Mouse (Mus musculus) liver, embryonic 13.5 days (tissue): Measurements from ENCODE around the gene Lrg1. TPM values are rescaled to one million over a fixed set of nuclear protein-coding genes. Genes with fewer than 3 reads are reported as not detected.

Source experiments
- ATAC-seq: fragments of 200-750 bp; cut with Nextera tagmentation; 2 replicates; pipeline ENCODE4 v1.8.0; 2017; ENCODE audit warnings: low read depth, mild to moderate bottlenecking, moderate number of reproducible peaks, moderate library complexity
- DNase-seq: peaks from one replicate; pipeline ENCODE4 v3.0.0; 2022
- H3K27ac ChIP-seq: fragments of 300-500 bp; sonication (generic); 2 replicates; pipeline ENCODE4 v1.5.1; 2015; ENCODE audit warnings: moderate library complexity, mild to moderate bottlenecking, inconsistent platforms
- H3K27me3 ChIP-seq: fragments of 300-500 bp; sonication (generic); 2 replicates; pipeline ENCODE4 v1.6.1; 2015; ENCODE audit warnings: mild to moderate bottlenecking, inconsistent platforms
- H3K36me3 ChIP-seq: fragments of 300-500 bp; sonication (generic); 2 replicates; pipeline ENCODE4 v1.6.1; 2015; ENCODE audit warnings: mild to moderate bottlenecking, inconsistent platforms
- H3K4me1 ChIP-seq: fragments of 300-500 bp; sonication (generic); replicated peaks from 2 replicates; pipeline ENCODE4 v1.6.1; 2015; ENCODE audit warnings: inconsistent platforms
- H3K4me2 ChIP-seq: fragments of 300-500 bp; sonication (generic); 2 replicates; pipeline ENCODE4 v1.6.1; 2015; ENCODE audit warnings: inconsistent platforms, mild to moderate bottlenecking, moderate library complexity
- H3K4me3 ChIP-seq: fragments of 300-500 bp; sonication (generic); replicated peaks from 2 replicates; pipeline ENCODE4 v1.5.1; 2015; ENCODE audit warnings: mild to moderate bottlenecking, inconsistent platforms
- H3K9ac ChIP-seq: fragments of 300-500 bp; sonication (generic); 2 replicates; pipeline ENCODE4 v1.6.1; 2015; ENCODE audit warnings: mild to moderate bottlenecking, inconsistent platforms
- H3K9me3 ChIP-seq: fragments of 300-500 bp; sonication (generic); replicated peaks from 2 replicates; pipeline ENCODE4 v1.6.1; 2016; ENCODE audit warnings: inconsistent platforms
- WGBS: fragments of 180-500 bp; shearing (Covaris S2); methylation state at CpG from one replicate; pipeline ENCODE4 v1.1.7; 2015; ENCODE audit not compliant: insufficient replicate concordance; 5-methylcytosine and 5-hydroxymethylcytosine counted together
- polyA plus RNA-seq: library from polyadenylated mRNA; unstranded; fragments of >200 nt; fragmentation: Nextera tagmentation; extraction: Ambion mirVana; gene quantifications from 2 replicates; pipeline ENCODE4 v1.2.1, GENCODE M21; 2015

Lrg1 gene
- polyA plus RNA-seq, 1 experiment from 2014 or later = 0.36 TPM

GRCm38 (mm10) chr17:56134463-56134971 lies 12.7 kb upstream of the Lrg1 start:
- Histone ChIP-seq H3K27ac (peak overlapping the region; percentile 72), H3K4me1 (peaks cover 47% of the 10 kb centered on the region), H3K36me3 (peaks cover 5% of the 10 kb centered on the region), H3K4me3 (peak overlapping the region; percentile 58), H3K9ac (peak overlapping the region; percentile 52), H3K27me3 (peaks cover 21% of the 10 kb centered on the region), H3K9me3 (no peaks in the 10 kb centered on the region), H3K4me2 (peak overlapping the region; percentile 82)
- peak; percentile 53 for DNase-seq
- WGBS = under 1% methylated on average over 27 of the region's 27 CpGs
- peak; percentile 32 for ATAC-seq

GRCm38 (mm10) chr17:56133457-56134363 lies 11.9 kb upstream of the Lrg1 start:
- peak overlapping the region; percentile 52 for H3K9ac ChIP-seq
- DNase-seq = peak; percentile 35

GRCm38 (mm10) chr17:56132661-56133060 lies 10.9 kb upstream of the Lrg1 start:
- 4% methylated on average over 14 of the region's 14 CpGs for WGBS
- peaks cover 5% of the 10 kb centered on the region for H3K36me3 ChIP-seq
- ATAC-seq (no peak), DNase-seq (peak; percentile 51)
- no peak overlapping the region for H3K27ac ChIP-seq
- H3K9ac ChIP-seq = no peak overlapping the region
- no peaks in the 10 kb centered on the region for H3K9me3 ChIP-seq
- H3K4me2 ChIP-seq = 0 out of 2 replicates have a peak overlapping the region, but pooled peaks have one; percentile 7
- H3K27me3 ChIP-seq = peaks cover 4% of the 10 kb centered on the region; the same call in 1 of the 2 replicates
- no peak overlapping the region for H3K4me3 ChIP-seq
- H3K4me1 ChIP-seq = peaks cover 32% of the 10 kb centered on the region

More at GRCm38 (mm10) chr17:56133457-56134363, 11.9 kb upstream of the Lrg1 start:
- H3K4me2 ChIP-seq = peak overlapping the region; percentile 82
- peak overlapping the region; percentile 58 for H3K4me3 ChIP-seq
- peak overlapping the region; percentile 72 for H3K27ac ChIP-seq
- WGBS = 4% methylated on average over 20 of the region's 21 CpGs
- peaks cover 5% of the 10 kb centered on the region for H3K36me3 ChIP-seq
- peaks cover 13% of the 10 kb centered on the region for H3K27me3 ChIP-seq
- ATAC-seq = peak; percentile 76
- peaks cover 42% of the 10 kb centered on the region for H3K4me1 ChIP-seq
- H3K9me3 ChIP-seq = no peaks in the 10 kb centered on the region

GRCm38 (mm10) chr17:56131814-56132213 lies 10.0 kb upstream of the Lrg1 start:
- H3K4me2 ChIP-seq = no peak overlapping the region
- ATAC-seq = no peak
- no peaks in the 10 kb centered on the region for H3K27me3 ChIP-seq
- 41% methylated on average over 7 of the region's 7 CpGs for WGBS
- H3K4me3 ChIP-seq = no peak overlapping the region
- no peaks in the 10 kb centered on the region for H3K9me3 ChIP-seq
- DNase-seq = peak; percentile 63
- no peak overlapping the region for H3K27ac ChIP-seq
- peaks cover 5% of the 10 kb centered on the region for H3K36me3 ChIP-seq
- no peak overlapping the region for H3K9ac ChIP-seq
- peaks cover 30% of the 10 kb centered on the region for H3K4me1 ChIP-seq

GRCm38 (mm10) chr17:56131136-56131535 lies 9.3 kb upstream of the Lrg1 start:
- H3K27me3 ChIP-seq = no peaks in the 10 kb centered on the region
- no peak overlapping the region for H3K4me3 ChIP-seq
- DNase-seq = no peak
- ATAC-seq = no peak
- H3K36me3 ChIP-seq = peaks cover 5% of the 10 kb centered on the region
- no peaks in the 10 kb centered on the region for H3K9me3 ChIP-seq
- WGBS = 88% methylated on average over 10 of the region's 10 CpGs
- H3K27ac ChIP-seq = no peak overlapping the region
- no peak overlapping the region for H3K9ac ChIP-seq
- peaks cover 30% of the 10 kb centered on the region for H3K4me1 ChIP-seq
- no peak overlapping the region for H3K4me2 ChIP-seq

GRCm38 (mm10) chr17:56128246-56128645 lies 6.4 kb upstream of the Lrg1 start:
- DNase-seq (no peak), ATAC-seq (no peak)
- Histone ChIP-seq H3K9me3 (no peaks in the 10 kb centered on the region), H3K9ac (no peak overlapping the region), H3K36me3 (peaks cover 8% of the 10 kb centered on the region), H3K4me1 (peaks cover 16% of the 10 kb centered on the region), H3K27ac (no peak overlapping the region), H3K4me3 (no peak overlapping the region), H3K4me2 (no peak overlapping the region), H3K27me3 (peaks cover 16% of the 10 kb centered on the region)
- WGBS = 61% methylated on average over 15 of the region's 15 CpGs

- no peak overlapping the region for H3K27ac ChIP-seq
- WGBS = 77% methylated on average over 11 of the region's 11 CpGs
- DNase-seq (no peak), ATAC-seq (no peak)
- peaks cover 8% of the 10 kb centered on the region for H3K36me3 ChIP-seq
- peaks cover 6% of the 10 kb centered on the region; the same call in 1 of the 2 replicates for H3K9me3 ChIP-seq
- no peak overlapping the region for H3K9ac ChIP-seq
- H3K27me3 ChIP-seq = peaks cover 36% of the 10 kb centered on the region
- no peak overlapping the region for H3K4me2 ChIP-seq
- no peak overlapping the region for H3K4me3 ChIP-seq
- H3K4me1 ChIP-seq = peaks cover 7% of the 10 kb centered on the region
These were observed 4.4 kb upstream of the Lrg1 start for GRCm38 (mm10) chr17:56126175-56126574.

- H3K4me3 ChIP-seq = no peak overlapping the region
- peaks cover 45% of the 10 kb centered on the region for H3K27me3 ChIP-seq
- 73% methylated on average over 4 of the region's 4 CpGs for WGBS
- DNase-seq = no peak
- no peak overlapping the region for H3K4me2 ChIP-seq
- H3K36me3 ChIP-seq = peaks cover 3% of the 10 kb centered on the region; the same call in 1 of the 2 replicates
- no peak overlapping the region for H3K27ac ChIP-seq
- peaks cover 6% of the 10 kb centered on the region; the same call in 1 of the 2 replicates for H3K9me3 ChIP-seq
- peaks cover 10% of the 10 kb centered on the region for H3K4me1 ChIP-seq
- no peak for ATAC-seq
- H3K9ac ChIP-seq = no peak overlapping the region
These were observed 3.5 kb upstream of the Lrg1 start for GRCm38 (mm10) chr17:56125276-56125630.

- 25% methylated on average over 59 of the region's 59 CpGs for WGBS
- peak overlapping the region; percentile 37 for H3K4me3 ChIP-seq
- H3K36me3 ChIP-seq = peaks cover 3% of the 10 kb centered on the region; the same call in 1 of the 2 replicates
- H3K4me1 ChIP-seq = peaks cover 11% of the 10 kb centered on the region
- peaks cover 52% of the 10 kb centered on the region for H3K27me3 ChIP-seq
- DNase-seq (peak; percentile 35), ATAC-seq (no peak; the same call in 1 of the 2 replicates)
- H3K9ac ChIP-seq = 0 out of 2 replicates have a peak overlapping the region, but pooled peaks have one; percentile 13
- H3K27ac ChIP-seq = no peak overlapping the region
- H3K4me2 ChIP-seq = peak overlapping the region; percentile 61
- peaks cover 6% of the 10 kb centered on the region; the same call in 1 of the 2 replicates for H3K9me3 ChIP-seq
These were observed 2.8 kb upstream of the Lrg1 start for GRCm38 (mm10) chr17:56124377-56125275.

GRCm38 (mm10) chr17:56123681-56124340 lies 2.0 kb upstream of the Lrg1 start:
- peaks cover 11% of the 10 kb centered on the region for H3K4me1 ChIP-seq
- peaks cover 3% of the 10 kb centered on the region; the same call in 1 of the 2 replicates for H3K36me3 ChIP-seq
- H3K4me3 ChIP-seq = peak overlapping the region; percentile 37; the same call in 1 of the 2 replicates
- H3K27me3 ChIP-seq = peaks cover 60% of the 10 kb centered on the region
- H3K4me2 ChIP-seq = peak overlapping the region; percentile 61
- no peak overlapping the region for H3K9ac ChIP-seq
- WGBS = 56% methylated on average over 59 of the region's 59 CpGs
- H3K27ac ChIP-seq = no peak overlapping the region
- peaks cover 6% of the 10 kb centered on the region; the same call in 1 of the 2 replicates for H3K9me3 ChIP-seq
- no peak for ATAC-seq
- no peak for DNase-seq
